Mouse (Mus musculus): ENCODE measurements at regions not wholly inside any gene's neighbourhood (a gene's known extent, or its start where the extent isn't known, plus 50 kb on each side); places are given as distances from the start of the nearest gene placed in this dataset.

DNA sequence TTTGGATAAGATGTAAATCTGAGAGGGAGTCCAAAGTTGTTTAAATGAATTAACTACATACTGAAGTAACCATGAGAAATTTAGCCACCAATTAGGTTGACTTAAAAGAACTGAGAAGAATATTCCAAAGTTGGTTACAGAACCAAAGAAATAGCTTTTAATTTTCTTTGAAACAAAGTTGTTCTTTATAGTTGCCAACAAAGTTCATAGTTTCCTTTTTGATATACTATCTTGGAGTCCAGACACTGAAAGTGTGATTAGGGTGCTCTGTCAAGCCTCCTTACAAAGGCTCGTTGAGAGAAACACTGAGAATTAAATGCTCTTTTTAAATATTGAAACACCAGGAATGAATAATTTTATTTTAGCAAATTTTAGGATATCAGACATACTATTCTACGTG is 139.0 kb upstream of the Mbnl1 start:
- Histone ChIP-seq H3K9ac (ENCODE audit: low read length) (no peak overlapping the region), H3K27ac (ENCODE audit: low read length) (no peak overlapping the region), H3K9me3 (replicated peaks; ENCODE audit: control insufficient read depth, low read length) (no peaks in the 10 kb centered on the region), H3K4me2 (ENCODE audit: low read depth, low read length) (no peak overlapping the region), H3K4me1 (ENCODE audit: control insufficient read depth, insufficient read depth, low read length) (no peaks in the 10 kb centered on the region), H3K4me3 (ENCODE audit: low read length) (no peak overlapping the region), H3K36me3 (ENCODE audit: control insufficient read depth, insufficient read depth) (no peaks in the 10 kb centered on the region), H3K27me3 (ENCODE audit: control insufficient read depth, insufficient read depth, low read length) (no peaks in the 10 kb centered on the region)
- WGBS: 62% methylated on average over 2 of the region's 2 CpGs
- ATAC-seq (replicated peaks; ENCODE audit: extremely low read depth, insufficient read depth, low FRiP score): no peak

DNA sequence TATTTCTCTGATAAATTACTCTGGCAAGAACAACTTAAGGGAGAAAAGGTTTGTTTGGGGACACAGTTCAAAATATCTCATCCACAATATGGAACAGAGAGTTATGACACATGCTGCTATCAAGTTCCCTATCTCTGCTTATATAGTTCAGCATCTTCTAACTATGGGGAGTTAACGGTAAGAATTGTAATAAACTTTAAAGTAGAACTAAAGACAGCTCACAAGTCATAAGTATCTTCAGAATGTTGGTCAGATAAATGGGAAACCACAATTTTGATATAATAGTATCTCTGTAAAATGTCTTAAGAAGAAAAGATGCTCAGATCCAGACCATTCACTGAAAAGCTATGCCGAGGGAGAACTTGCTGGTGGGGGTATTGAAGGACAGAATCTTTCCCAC is 138.5 kb upstream of the Mbnl1 start:
- no peaks in the 10 kb centered on the region for H3K4me1 ChIP-seq (ENCODE audit: control insufficient read depth, insufficient read depth, low read length)
- no peak overlapping the region for H3K9ac ChIP-seq (ENCODE audit: low read length)
- no peaks in the 10 kb centered on the region for H3K9me3 ChIP-seq (replicated peaks; ENCODE audit: control insufficient read depth, low read length)
- no peaks in the 10 kb centered on the region for H3K27me3 ChIP-seq (ENCODE audit: control insufficient read depth, insufficient read depth, low read length)
- no peak for ATAC-seq (replicated peaks; ENCODE audit: extremely low read depth, insufficient read depth, low FRiP score)
- 85% methylated on average over 2 of the region's 2 CpGs for WGBS
- no peak overlapping the region for H3K4me2 ChIP-seq (ENCODE audit: low read depth, low read length)
- no peak overlapping the region for H3K4me3 ChIP-seq (ENCODE audit: low read length)
- H3K36me3 ChIP-seq (ENCODE audit: control insufficient read depth, insufficient read depth): no peaks in the 10 kb centered on the region
- H3K27ac ChIP-seq (ENCODE audit: low read length): no peak overlapping the region

DNA sequence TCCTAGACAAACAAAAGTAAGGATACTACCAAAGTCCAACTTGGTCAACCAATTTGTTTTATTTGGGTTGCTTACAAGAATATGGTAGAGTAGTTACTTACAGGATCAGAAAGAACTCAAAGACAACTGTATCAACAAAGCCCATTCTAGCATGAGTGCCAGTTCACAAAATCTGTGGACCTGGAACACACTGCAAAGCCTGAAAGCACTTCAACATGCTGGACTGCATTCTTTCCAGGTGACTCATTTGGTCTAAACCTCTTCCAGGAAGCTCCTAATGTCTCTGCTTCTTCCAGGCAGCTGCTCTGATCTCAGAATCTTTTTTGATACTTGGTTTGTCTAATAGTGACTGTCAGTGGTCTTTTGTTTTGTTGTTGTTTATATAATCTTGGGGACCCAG is 126.2 kb upstream of the Mbnl1 start:
- no peak for ATAC-seq (replicated peaks; ENCODE audit: extremely low read depth, insufficient read depth, low FRiP score)
- Histone ChIP-seq H3K27ac (ENCODE audit: low read length) (no peak overlapping the region), H3K4me1 (ENCODE audit: control insufficient read depth, insufficient read depth, low read length) (no peaks in the 10 kb centered on the region), H3K36me3 (ENCODE audit: control insufficient read depth, insufficient read depth) (no peaks in the 10 kb centered on the region), H3K4me3 (ENCODE audit: low read length) (no peak overlapping the region), H3K9ac (ENCODE audit: low read length) (no peak overlapping the region), H3K4me2 (ENCODE audit: low read depth, low read length) (no peak overlapping the region), H3K9me3 (replicated peaks; ENCODE audit: control insufficient read depth, low read length) (no peaks in the 10 kb centered on the region; the same call in 1 of the 2 replicates), H3K27me3 (ENCODE audit: control insufficient read depth, insufficient read depth, low read length) (no peaks in the 10 kb centered on the region)

- Histone ChIP-seq H3K4me3 (ENCODE audit: low read length) (no peak overlapping the region), H3K36me3 (ENCODE audit: control insufficient read depth, insufficient read depth) (no peaks in the 10 kb centered on the region), H3K9me3 (replicated peaks; ENCODE audit: control insufficient read depth, low read length) (no peaks in the 10 kb centered on the region; the same call in 1 of the 2 replicates), H3K9ac (ENCODE audit: low read length) (no peak overlapping the region), H3K27ac (ENCODE audit: low read length) (no peak overlapping the region), H3K27me3 (ENCODE audit: control insufficient read depth, insufficient read depth, low read length) (no peaks in the 10 kb centered on the region), H3K4me2 (ENCODE audit: low read depth, low read length) (no peak overlapping the region), H3K4me1 (ENCODE audit: control insufficient read depth, insufficient read depth, low read length) (no peaks in the 10 kb centered on the region)
- ATAC-seq (replicated peaks; ENCODE audit: extremely low read depth, insufficient read depth, low FRiP score): no peak
- 70% methylated on average over 1 of the region's 1 CpGs for WGBS
Observed at GRCm38 (mm10) chr3:60347049-60347448, 125.6 kb upstream of the Mbnl1 start.

GRCm38 (mm10) chr3:60371176-60371965 is 101.3 kb upstream of the Mbnl1 start:
- Histone ChIP-seq H3K27ac (ENCODE audit: low read length) (no peak overlapping the region), H3K9me3 (replicated peaks; ENCODE audit: control insufficient read depth, low read length) (no peaks in the 10 kb centered on the region), H3K9ac (ENCODE audit: low read length) (no peak overlapping the region), H3K36me3 (ENCODE audit: control insufficient read depth, insufficient read depth) (no peaks in the 10 kb centered on the region), H3K4me1 (ENCODE audit: control insufficient read depth, insufficient read depth, low read length) (no peaks in the 10 kb centered on the region), H3K27me3 (ENCODE audit: control insufficient read depth, insufficient read depth, low read length) (no peaks in the 10 kb centered on the region), H3K4me2 (ENCODE audit: low read depth, low read length) (no peak overlapping the region), H3K4me3 (ENCODE audit: low read length) (no peak overlapping the region)
- 78% methylated on average over 2 of the region's 2 CpGs for WGBS
- ATAC-seq (replicated peaks; ENCODE audit: extremely low read depth, insufficient read depth, low FRiP score): no peak

GRCm38 (mm10) chr3:60373662-60374061 is 99.0 kb upstream of the Mbnl1 start:
- no peaks in the 10 kb centered on the region for H3K9me3 ChIP-seq (replicated peaks; ENCODE audit: control insufficient read depth, low read length)
- H3K36me3 ChIP-seq (ENCODE audit: control insufficient read depth, insufficient read depth): no peaks in the 10 kb centered on the region
- WGBS: 59% methylated on average over 1 of the region's 1 CpGs

DNA sequence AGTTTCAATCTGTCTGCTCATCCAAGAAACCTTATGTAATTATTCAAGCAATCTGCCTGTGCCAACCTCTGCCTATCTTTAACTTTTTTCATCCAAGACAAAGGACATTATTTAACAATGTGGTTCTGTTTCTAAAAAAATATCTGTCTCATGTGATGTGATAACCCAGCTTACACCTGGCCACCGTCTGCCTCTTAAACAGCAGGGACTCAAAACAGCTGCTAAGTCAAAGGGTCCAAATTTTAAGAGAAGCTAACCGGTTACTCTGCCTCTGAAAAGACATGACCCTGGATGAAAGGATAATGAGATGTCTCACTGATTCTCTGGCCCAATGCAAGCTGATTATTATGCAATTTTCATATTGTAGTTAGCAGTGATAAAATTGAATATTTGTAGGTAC is 84.0 kb upstream of the Mbnl1 start:
- H3K9ac ChIP-seq (ENCODE audit: low read length): no peak overlapping the region
- WGBS: 59% methylated on average over 2 of the region's 2 CpGs
- H3K4me1 ChIP-seq (ENCODE audit: control insufficient read depth, insufficient read depth, low read length): no peaks in the 10 kb centered on the region
- no peaks in the 10 kb centered on the region for H3K27me3 ChIP-seq (ENCODE audit: control insufficient read depth, insufficient read depth, low read length)
- H3K4me3 ChIP-seq (ENCODE audit: low read length): no peak overlapping the region
- no peaks in the 10 kb centered on the region for H3K9me3 ChIP-seq (replicated peaks; ENCODE audit: control insufficient read depth, low read length)
- no peak overlapping the region for H3K4me2 ChIP-seq (ENCODE audit: low read depth, low read length)
- no peak overlapping the region for H3K27ac ChIP-seq (ENCODE audit: low read length)
- H3K36me3 ChIP-seq (ENCODE audit: control insufficient read depth, insufficient read depth): no peaks in the 10 kb centered on the region
- no peak for ATAC-seq (replicated peaks; ENCODE audit: extremely low read depth, insufficient read depth, low FRiP score)

More at GRCm38 (mm10) chr3:60373662-60374061, 99.0 kb upstream of the Mbnl1 start:
- no peak overlapping the region for H3K9ac ChIP-seq (ENCODE audit: low read length)
- H3K27ac ChIP-seq (ENCODE audit: low read length): no peak overlapping the region
- H3K4me2 ChIP-seq (ENCODE audit: low read depth, low read length): no peak overlapping the region
- H3K4me1 ChIP-seq (ENCODE audit: control insufficient read depth, insufficient read depth, low read length): no peaks in the 10 kb centered on the region
- ATAC-seq (replicated peaks; ENCODE audit: extremely low read depth, insufficient read depth, low FRiP score): no peak
- no peak overlapping the region for H3K4me3 ChIP-seq (ENCODE audit: low read length)
- no peaks in the 10 kb centered on the region for H3K27me3 ChIP-seq (ENCODE audit: control insufficient read depth, insufficient read depth, low read length)

DNA sequence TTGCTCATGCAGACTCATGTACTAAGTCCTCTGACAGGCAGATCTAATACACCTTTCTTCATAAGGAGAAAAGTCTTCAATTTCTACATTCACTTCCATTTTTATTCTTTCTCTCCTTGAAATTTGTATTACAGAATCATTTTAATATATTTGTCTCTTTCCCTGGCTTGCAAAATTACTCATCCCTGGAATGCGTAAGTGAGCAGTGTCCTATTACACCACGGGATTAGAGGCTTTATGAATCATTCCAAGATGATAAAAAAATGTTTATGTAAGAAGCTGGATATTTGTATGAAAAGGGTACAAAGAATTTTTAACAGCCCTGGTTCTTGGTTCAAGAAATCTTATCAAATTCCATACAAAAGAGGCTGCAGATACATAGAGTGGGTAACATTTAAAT is 83.6 kb upstream of the Mbnl1 start:
- Histone ChIP-seq H3K4me2 (ENCODE audit: low read depth, low read length) (no peak overlapping the region), H3K27me3 (ENCODE audit: control insufficient read depth, insufficient read depth, low read length) (no peaks in the 10 kb centered on the region), H3K4me1 (ENCODE audit: control insufficient read depth, insufficient read depth, low read length) (no peaks in the 10 kb centered on the region), H3K9ac (ENCODE audit: low read length) (no peak overlapping the region), H3K4me3 (ENCODE audit: low read length) (no peak overlapping the region), H3K9me3 (replicated peaks; ENCODE audit: control insufficient read depth, low read length) (no peaks in the 10 kb centered on the region), H3K27ac (ENCODE audit: low read length) (no peak overlapping the region), H3K36me3 (ENCODE audit: control insufficient read depth, insufficient read depth) (no peaks in the 10 kb centered on the region)
- WGBS: 53% methylated on average over 2 of the region's 2 CpGs
- no peak for ATAC-seq (replicated peaks; ENCODE audit: extremely low read depth, insufficient read depth, low FRiP score)

DNA sequence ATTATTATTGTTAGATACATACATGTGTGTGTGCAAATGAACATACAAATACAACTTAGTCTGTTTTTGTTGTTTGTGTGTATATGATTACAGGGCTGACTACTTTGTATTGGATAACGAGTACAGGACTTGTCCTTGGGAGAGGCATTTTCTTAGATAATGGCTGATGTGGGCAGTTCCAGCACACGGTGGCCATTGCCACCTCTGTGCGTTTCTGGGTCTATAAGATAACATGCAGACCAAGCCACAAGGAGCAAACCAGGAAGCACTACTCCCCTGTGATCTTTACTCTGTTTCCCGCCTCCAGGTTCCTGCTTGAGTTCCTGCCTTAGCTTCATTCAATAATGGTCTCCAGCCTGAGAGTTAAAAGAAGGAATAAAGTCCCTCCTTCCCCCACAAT is 77.3 kb upstream of the Mbnl1 start:
- Histone ChIP-seq H3K4me3 (ENCODE audit: low read length) (no peak overlapping the region), H3K4me1 (ENCODE audit: control insufficient read depth, insufficient read depth, low read length) (no peaks in the 10 kb centered on the region), H3K27me3 (ENCODE audit: control insufficient read depth, insufficient read depth, low read length) (no peaks in the 10 kb centered on the region), H3K4me2 (ENCODE audit: low read depth, low read length) (no peak overlapping the region), H3K27ac (ENCODE audit: low read length) (no peak overlapping the region), H3K9me3 (replicated peaks; ENCODE audit: control insufficient read depth, low read length) (no peaks in the 10 kb centered on the region), H3K9ac (ENCODE audit: low read length) (no peak overlapping the region), H3K36me3 (ENCODE audit: control insufficient read depth, insufficient read depth) (no peaks in the 10 kb centered on the region)
- WGBS: 53% methylated on average over 4 of the region's 4 CpGs
- no peak for ATAC-seq (replicated peaks; ENCODE audit: extremely low read depth, insufficient read depth, low FRiP score)

Measured in heart, embryonic 16.5 days (tissue).